ENCODE assay signal across 24 mouse cellular contexts in genomic region chr7:85840090-85840948, GRCm38 (mm10). TPM values are rescaled to one million over a fixed set of nuclear protein-coding genes. Genes with fewer than 3 reads are reported as not detected.
DNase-seq lines count a peak whose midpoint lies in the region; ATAC-seq and TF ChIP-seq lines count a peak whose summit lies in the region.
"Had no signal": no experiment of that assay in that cellular context is flagged by ENCODE, and none has a peak within 500 bp of the region (broad histone marks: within the 10 kb centered on the region; RNA-seq: fewer than 3 reads in every experiment).

No protein-coding gene starts in this region.

- peak; percentile 19 for DNase-seq in kidney, postnatal 0 days (ENCODE audit: low spot score)
- no peak for DNase-seq in kidney, postnatal 25 days
- DNase-seq in embryo, embryonic 10.5 days (ENCODE audit: low spot score) = peak; percentile 35
- DNase-seq in mesoderm, embryonic 11.5 days (ENCODE audit: low read depth, low spot score) = peak; percentile 17
- no peak for DNase-seq in lung, postnatal 14 days
- no peak for DNase-seq in layer of hippocampus, postnatal 25 days (ENCODE audit: extremely low spot score in 1 of 2, low spot score in 1 of 2)
- DNase-seq: adrenal gland, adult 8-10 months; cerebellum, adult 8-10 months; gastrocnemius, postnatal 25 days; liver, embryonic 13.5 days; lung, postnatal 10 days; right cerebral cortex, postnatal 14 days; thymus, postnatal 36 days had no signal

- no peaks in the 10 kb centered on the region for H3K4me1 ChIP-seq in kidney, postnatal 0 days (replicated peaks; ENCODE audit: insufficient read depth, low read length)
- no peaks in the 10 kb centered on the region for H3K4me1 ChIP-seq in embryonic facial prominence, embryonic 13.5 days
- H3K4me1 ChIP-seq: liver, embryonic 13.5 days; midbrain, embryonic 10.5 days had no signal

- H3K36me3 ChIP-seq in kidney, postnatal 0 days (ENCODE audit: insufficient read depth, low read length) = no peaks in the 10 kb centered on the region
- no peaks in the 10 kb centered on the region for H3K36me3 ChIP-seq in embryonic facial prominence, embryonic 13.5 days
- H3K36me3 ChIP-seq: liver, embryonic 13.5 days; midbrain, embryonic 10.5 days had no signal

- no peak overlapping the region for H3K27ac ChIP-seq in kidney, postnatal 0 days
- no peak overlapping the region for H3K27ac ChIP-seq in embryonic facial prominence, embryonic 13.5 days
- H3K27ac ChIP-seq: liver, embryonic 13.5 days; midbrain, embryonic 10.5 days had no signal

- no peak overlapping the region for H3K9ac ChIP-seq in kidney, postnatal 0 days (ENCODE audit: low read depth, low read length)
- H3K9ac ChIP-seq in embryonic facial prominence, embryonic 13.5 days = no peak overlapping the region
- H3K9ac ChIP-seq: liver, embryonic 13.5 days had no signal

- ATAC-seq in kidney, postnatal 0 days (replicated peaks; ENCODE audit: low FRiP score, low read depth) = no peak; the same call in 1 of the 2 replicates
- ATAC-seq in embryonic facial prominence, embryonic 13.5 days (ENCODE audit: insufficient number of reproducible peaks, insufficient read depth, low FRiP score, low TSS enrichment, low read depth) = 0 out of 2 replicates have a peak, but pooled peaks have one; percentile 37
- ATAC-seq: intestine, postnatal 0 days had no signal

- 3% methylated on average over 2 of the region's 2 CpGs for WGBS in kidney, postnatal 0 days
- WGBS in embryonic facial prominence, embryonic 13.5 days = 9% methylated on average over 2 of the region's 2 CpGs

- no peak for TF ChIP-seq CTCF in kidney, postnatal 0 days (IDR thresholded peaks at IDR 0.05; ENCODE audit: low read depth)

- no peaks in the 10 kb centered on the region for H3K9me3 ChIP-seq in kidney, postnatal 0 days (replicated peaks; ENCODE audit: low read length)
- no peaks in the 10 kb centered on the region for H3K9me3 ChIP-seq in embryonic facial prominence, embryonic 13.5 days

- no peaks in the 10 kb centered on the region for H3K27me3 ChIP-seq in kidney, postnatal 0 days (ENCODE audit: insufficient read depth, low read length)
- H3K27me3 ChIP-seq in embryonic facial prominence, embryonic 13.5 days = no peaks in the 10 kb centered on the region
- H3K27me3 ChIP-seq: liver, embryonic 13.5 days had no signal

- no peak overlapping the region for H3K4me2 ChIP-seq in kidney, postnatal 0 days (ENCODE audit: low read length)
- no peak overlapping the region for H3K4me2 ChIP-seq in embryonic facial prominence, embryonic 13.5 days
- H3K4me2 ChIP-seq: liver, embryonic 13.5 days had no signal

- H3K4me3 ChIP-seq in kidney, postnatal 0 days (replicated peaks; ENCODE audit: low read depth, low read length) = no peak overlapping the region
- no peak overlapping the region for H3K4me3 ChIP-seq in embryonic facial prominence, embryonic 13.5 days
- H3K4me3 ChIP-seq: liver, embryonic 13.5 days; midbrain, embryonic 10.5 days had no signal

RNA-seq across cellular contexts. Expression of gene Vmn2r73, which starts 35.7 kb away (rescaled TPM):
- not detected in 2 replicates for polyA plus RNA-seq in kidney, postnatal 0 days (2015; fragmentation: Nextera tagmentation; extraction: Ambion mirVana)
- not detected in 2 replicates for polyA plus RNA-seq in embryonic facial prominence, embryonic 13.5 days (2015; fragmentation: Nextera tagmentation; extraction: Ambion mirVana)
- not detected for total RNA-seq in layer of hippocampus, postnatal 25 days (2021)
- total RNA-seq: adrenal gland, adult 8-10 months; gastrocnemius, postnatal 25 days; layer of hippocampus, adult 18-20 months; left cerebral cortex, adult 8-10 months; MEL had no signal
- polyA plus RNA-seq: cortical plate, adult 2 months; frontal cortex, adult 2 months; heart, embryonic 14.5 days; hindbrain, embryonic 11.5 days; intestine, postnatal 0 days; liver, embryonic 13.5 days; midbrain, embryonic 10.5 days; testis, adult 2 months had no signal

Comparison
In these comparisons a context has a peak if more than half of its experiments do, and no peak if none do; other contexts are left out.
1. DNase-seq: peak in kidney, postnatal 0 days (single experiment), embryo, embryonic 10.5 days (single experiment) and mesoderm, embryonic 11.5 days (single experiment); none in kidney, postnatal 25 days (0 of 2), lung, postnatal 14 days (single experiment) and layer of hippocampus, postnatal 25 days (0 of 2).